Mouse (Mus musculus): ENCODE results near the gene Axl. TPM values are rescaled to one million over a fixed set of nuclear protein-coding genes. Genes with fewer than 3 reads are reported as not detected.
"Not testable (repeated sequence)": the region's sequence is repeated elsewhere in the genome, so short reads cannot be mapped to it uniquely, and the experiment has no call there.

The Axl gene
- polyA plus RNA-seq, 1 experiment from 2014 or later, result 32.5 TPM

DNA sequence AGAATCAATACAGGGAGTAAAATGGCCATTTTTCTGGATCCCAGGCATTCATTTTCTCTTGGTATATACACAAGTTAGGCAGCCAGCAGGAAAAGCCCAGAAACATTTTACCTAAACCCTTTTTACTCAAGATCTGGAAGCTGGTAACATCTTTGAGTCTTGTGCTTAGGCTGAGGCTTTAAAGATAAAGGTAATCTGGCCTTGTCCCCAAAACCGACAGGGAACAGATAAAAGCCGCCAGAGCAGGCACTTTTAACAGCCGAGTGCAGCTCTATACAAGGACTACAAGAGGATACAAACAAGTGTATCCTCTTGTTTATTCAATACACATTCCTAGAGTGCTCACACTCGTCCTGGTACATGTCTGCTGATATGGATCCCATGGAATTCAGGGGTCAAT, 53.5 kb downstream of the Axl start:
- H3K4me2 ChIP-seq (ENCODE audit: low read depth, severe bottlenecking), result no peak overlapping the region
- H3K4me1 ChIP-seq (ENCODE audit: control insufficient read depth, insufficient read depth, low read length), result no peaks in the 10 kb centered on the region
- no peak overlapping the region for H3K27ac ChIP-seq (replicated peaks; ENCODE audit: low read depth, low read length)
- DNase-seq (ENCODE audit: low spot score), result no peak
- 67% methylated on average over 4 of the region's 4 CpGs for WGBS
- no peak overlapping the region for H3K9ac ChIP-seq (ENCODE audit: low read length)
- no peaks in the 10 kb centered on the region for H3K27me3 ChIP-seq (ENCODE audit: control insufficient read depth, insufficient read depth, low read length)
- peaks cover 42% of the 10 kb centered on the region for H3K36me3 ChIP-seq (ENCODE audit: control insufficient read depth, insufficient read depth, low read length)
- no peak for ATAC-seq (ENCODE audit: insufficient number of reproducible peaks, low FRiP score, low TSS enrichment, low read depth)
- no peak overlapping the region for H3K4me3 ChIP-seq (ENCODE audit: low read depth, low read length)
- no peaks in the 10 kb centered on the region for H3K9me3 ChIP-seq (ENCODE audit: control insufficient read depth, low read length)

- no peak overlapping the region for H3K27ac ChIP-seq (replicated peaks; ENCODE audit: low read depth, low read length)
- ATAC-seq (ENCODE audit: insufficient number of reproducible peaks, low FRiP score, low TSS enrichment, low read depth), result no peak
- no peaks in the 10 kb centered on the region for H3K4me1 ChIP-seq (ENCODE audit: control insufficient read depth, insufficient read depth, low read length)
- 89% methylated on average over 8 of the region's 8 CpGs for WGBS
- DNase-seq (ENCODE audit: low spot score), result no peak
- no peak overlapping the region for H3K4me3 ChIP-seq (ENCODE audit: low read depth, low read length)
- H3K27me3 ChIP-seq (ENCODE audit: control insufficient read depth, insufficient read depth, low read length), result no peaks in the 10 kb centered on the region
- H3K9ac ChIP-seq (ENCODE audit: low read length), result no peak overlapping the region
- H3K9me3 ChIP-seq (ENCODE audit: control insufficient read depth, low read length), result no peaks in the 10 kb centered on the region
- peaks cover 46% of the 10 kb centered on the region for H3K36me3 ChIP-seq (ENCODE audit: control insufficient read depth, insufficient read depth, low read length)
- no peak overlapping the region for H3K4me2 ChIP-seq (ENCODE audit: low read depth, severe bottlenecking)
Measured at GRCm38 (mm10) chr7:25731294-25732055, 57.0 kb downstream of the Axl start.

DNA sequence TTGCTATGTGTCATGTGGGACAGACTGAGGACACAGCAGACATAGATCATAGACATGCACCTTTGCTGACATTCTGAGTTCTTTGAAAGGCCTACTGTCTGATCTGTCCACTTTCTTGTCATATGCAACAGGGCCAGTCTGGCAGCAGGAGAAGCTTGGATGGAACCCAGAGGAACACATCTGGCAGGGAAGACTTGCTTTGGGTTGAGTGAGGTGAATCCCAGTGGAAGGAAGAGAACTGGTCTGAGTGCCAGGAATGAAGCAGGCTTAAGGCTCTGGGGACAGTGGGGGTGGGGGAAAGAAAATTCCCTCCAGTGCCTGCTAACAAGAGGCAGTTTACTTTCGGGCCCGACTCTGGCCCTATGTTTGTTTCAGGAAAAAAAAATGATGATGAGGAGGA, 58.6 kb downstream of the Axl start:
- Histone ChIP-seq H3K27me3 (ENCODE audit: control insufficient read depth, insufficient read depth, low read length) (no peaks in the 10 kb centered on the region), H3K4me1 (ENCODE audit: control insufficient read depth, insufficient read depth, low read length) (no peaks in the 10 kb centered on the region), H3K36me3 (ENCODE audit: control insufficient read depth, insufficient read depth, low read length) (peaks cover 55% of the 10 kb centered on the region), H3K9ac (ENCODE audit: low read length) (no peak overlapping the region), H3K9me3 (ENCODE audit: control insufficient read depth, low read length) (no peaks in the 10 kb centered on the region), H3K4me2 (ENCODE audit: low read depth, severe bottlenecking) (no peak overlapping the region), H3K27ac (replicated peaks; ENCODE audit: low read depth, low read length) (no peak overlapping the region), H3K4me3 (ENCODE audit: low read depth, low read length) (no peak overlapping the region)
- DNase-seq (ENCODE audit: low spot score) (no peak), ATAC-seq (ENCODE audit: insufficient number of reproducible peaks, low FRiP score, low TSS enrichment, low read depth) (no peak)
- WGBS, result 95% methylated on average over 2 of the region's 2 CpGs

DNA sequence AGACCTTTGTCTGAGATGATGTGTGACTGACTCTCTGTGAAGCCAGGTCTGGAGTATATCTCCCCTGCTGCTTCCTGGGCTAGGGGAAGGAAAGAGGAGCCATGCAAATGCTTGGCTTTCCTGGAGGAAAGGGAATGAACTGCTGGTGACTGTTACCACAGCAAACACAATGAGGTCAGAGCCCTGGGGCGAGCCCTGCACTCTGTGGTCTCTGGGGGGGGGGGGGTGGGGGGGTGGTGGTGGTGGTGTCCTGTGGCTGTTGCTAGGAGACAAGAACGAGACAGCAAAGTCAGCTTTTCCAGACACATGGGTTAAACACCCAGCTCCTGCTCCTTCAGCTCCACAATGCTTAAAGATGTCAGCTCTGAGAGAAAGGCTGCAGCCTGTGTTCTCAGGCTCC, 59.1 kb downstream of the Axl start:
- H3K4me2 ChIP-seq (ENCODE audit: low read depth, severe bottlenecking), result no peak overlapping the region
- no peak overlapping the region for H3K4me3 ChIP-seq (ENCODE audit: low read depth, low read length)
- no peaks in the 10 kb centered on the region for H3K27me3 ChIP-seq (ENCODE audit: control insufficient read depth, insufficient read depth, low read length)
- no peak for ATAC-seq (ENCODE audit: insufficient number of reproducible peaks, low FRiP score, low TSS enrichment, low read depth)
- WGBS, result 59% methylated on average over 2 of the region's 2 CpGs
- peaks cover 56% of the 10 kb centered on the region for H3K36me3 ChIP-seq (ENCODE audit: control insufficient read depth, insufficient read depth, low read length)
- H3K9ac ChIP-seq (ENCODE audit: low read length), result no peak overlapping the region
- no peak for DNase-seq (ENCODE audit: low spot score)
- H3K27ac ChIP-seq (replicated peaks; ENCODE audit: low read depth, low read length), result no peak overlapping the region
- no peaks in the 10 kb centered on the region for H3K4me1 ChIP-seq (ENCODE audit: control insufficient read depth, insufficient read depth, low read length)
- H3K9me3 ChIP-seq (ENCODE audit: control insufficient read depth, low read length), result no peaks in the 10 kb centered on the region

DNA sequence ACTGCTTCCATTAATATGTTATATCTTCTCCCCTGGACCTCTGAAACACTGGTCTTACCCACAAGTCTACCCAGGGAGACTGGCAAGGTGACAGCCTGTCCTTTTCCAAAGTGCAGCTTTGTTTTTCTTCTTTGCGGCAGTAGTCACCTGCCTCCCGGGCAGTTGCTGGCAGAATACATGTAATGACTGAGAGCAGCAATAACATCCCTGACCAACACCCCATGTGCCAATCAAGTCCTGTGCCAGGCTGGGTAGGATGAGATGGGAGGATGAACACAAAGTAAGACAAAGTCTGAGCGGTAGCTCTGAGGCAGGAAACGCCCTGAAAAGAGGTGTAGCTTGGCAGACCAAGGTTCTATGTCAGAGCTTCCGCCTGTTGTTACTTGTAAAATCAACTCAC, 60.7 kb downstream of the Axl start:
- Histone ChIP-seq H3K27me3 (ENCODE audit: control insufficient read depth, insufficient read depth, low read length) (no peaks in the 10 kb centered on the region), H3K9me3 (ENCODE audit: control insufficient read depth, low read length) (no peaks in the 10 kb centered on the region), H3K36me3 (ENCODE audit: control insufficient read depth, insufficient read depth, low read length) (peaks cover 54% of the 10 kb centered on the region), H3K4me1 (ENCODE audit: control insufficient read depth, insufficient read depth, low read length) (no peaks in the 10 kb centered on the region), H3K27ac (replicated peaks; ENCODE audit: low read depth, low read length) (no peak overlapping the region), H3K9ac (ENCODE audit: low read length) (no peak overlapping the region), H3K4me3 (ENCODE audit: low read depth, low read length) (no peak overlapping the region), H3K4me2 (ENCODE audit: low read depth, severe bottlenecking) (no peak overlapping the region)
- DNase-seq (ENCODE audit: low spot score) (no peak), ATAC-seq (ENCODE audit: insufficient number of reproducible peaks, low FRiP score, low TSS enrichment, low read depth) (no peak)
- WGBS, result 93% methylated on average over 5 of the region's 5 CpGs

DNA sequence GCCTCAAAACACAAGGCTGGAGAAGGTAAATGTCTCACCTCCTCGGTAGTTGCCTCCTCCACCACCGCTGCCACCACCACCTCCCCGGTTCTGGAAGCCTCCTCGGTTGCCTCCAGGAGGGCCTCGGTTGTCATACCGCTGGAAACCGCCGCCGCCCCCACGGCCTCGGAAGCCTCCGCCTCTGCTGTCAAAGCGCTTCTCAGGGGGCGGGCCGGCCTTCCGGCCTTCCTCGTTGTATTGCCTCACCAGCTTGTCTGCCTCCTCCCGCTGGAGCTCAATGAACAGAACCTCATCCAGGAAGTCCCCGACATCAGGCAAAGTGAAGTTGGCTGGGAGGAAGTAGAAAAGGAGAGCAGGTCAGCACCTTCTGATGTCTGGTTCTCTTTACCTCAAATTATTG, 62.6 kb downstream of the Axl start:
- DNase-seq (ENCODE audit: low spot score), result no peak
- Histone ChIP-seq H3K27me3 (ENCODE audit: control insufficient read depth, insufficient read depth, low read length) (no peaks in the 10 kb centered on the region), H3K9ac (ENCODE audit: low read length) (no peak overlapping the region), H3K4me1 (ENCODE audit: control insufficient read depth, insufficient read depth, low read length) (no peaks in the 10 kb centered on the region), H3K36me3 (ENCODE audit: control insufficient read depth, insufficient read depth, low read length) (peaks cover 57% of the 10 kb centered on the region), H3K9me3 (ENCODE audit: control insufficient read depth, low read length) (no peaks in the 10 kb centered on the region), H3K27ac (replicated peaks; ENCODE audit: low read depth, low read length) (no peak overlapping the region), H3K4me3 (ENCODE audit: low read depth, low read length) (no peak overlapping the region), H3K4me2 (ENCODE audit: low read depth, severe bottlenecking) (no peak overlapping the region)
- WGBS, result 85% methylated on average over 19 of the region's 19 CpGs
- ATAC-seq (ENCODE audit: insufficient number of reproducible peaks, low FRiP score, low TSS enrichment, low read depth), result no peak

- not testable (repeated sequence) for H3K4me3 ChIP-seq (ENCODE audit: low read depth, low read length); H3K9me3 ChIP-seq (ENCODE audit: control insufficient read depth, low read length); H3K4me2 ChIP-seq (ENCODE audit: low read depth, severe bottlenecking); H3K27me3 ChIP-seq (ENCODE audit: control insufficient read depth, insufficient read depth, low read length); H3K27ac ChIP-seq (replicated peaks; ENCODE audit: low read depth, low read length); H3K4me1 ChIP-seq (ENCODE audit: control insufficient read depth, insufficient read depth, low read length); DNase-seq (ENCODE audit: low spot score); ATAC-seq (ENCODE audit: insufficient number of reproducible peaks, low FRiP score, low TSS enrichment, low read depth); H3K9ac ChIP-seq (ENCODE audit: low read length)
- H3K36me3 ChIP-seq (ENCODE audit: control insufficient read depth, insufficient read depth, low read length), result peaks cover 43% of the 10 kb centered on the region
Measured at GRCm38 (mm10) chr7:25721776-25722175, 66.7 kb downstream of the Axl start.

DNA sequence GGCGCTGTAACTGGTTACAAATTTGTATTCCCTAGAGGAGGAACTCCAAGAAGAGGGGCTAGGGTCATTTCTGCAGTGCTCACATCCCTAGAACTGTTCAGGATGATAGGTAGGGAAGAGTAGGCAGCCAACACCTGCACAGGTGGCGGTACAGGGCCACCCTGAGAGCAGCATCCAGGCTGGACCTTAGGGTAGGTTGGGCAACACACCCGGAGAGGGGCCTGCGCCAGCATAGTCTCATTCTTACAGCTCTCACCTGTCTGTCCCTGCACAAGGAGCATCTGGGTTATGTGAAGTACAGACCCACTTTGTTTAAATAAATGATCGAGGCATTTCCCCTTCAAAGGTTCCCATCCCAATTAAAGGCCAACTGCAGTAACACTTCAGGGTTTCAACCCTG, 67.7 kb downstream of the Axl start:
- DNase-seq (ENCODE audit: low spot score) (no peak), ATAC-seq (ENCODE audit: insufficient number of reproducible peaks, low FRiP score, low TSS enrichment, low read depth) (no peak)
- no peak overlapping the region for H3K4me2 ChIP-seq (ENCODE audit: low read depth, severe bottlenecking)
- peaks cover 38% of the 10 kb centered on the region for H3K36me3 ChIP-seq (ENCODE audit: control insufficient read depth, insufficient read depth, low read length)
- 0 out of 2 replicates have a peak, but pooled peaks cover 3% of the 10 kb centered on the region for H3K4me1 ChIP-seq (ENCODE audit: control insufficient read depth, insufficient read depth, low read length)
- no peak overlapping the region for H3K4me3 ChIP-seq (ENCODE audit: low read depth, low read length)
- H3K9ac ChIP-seq (ENCODE audit: low read length), result no peak overlapping the region
- WGBS, result 87% methylated on average over 5 of the region's 5 CpGs
- no peak overlapping the region for H3K27ac ChIP-seq (replicated peaks; ENCODE audit: low read depth, low read length)
- no peaks in the 10 kb centered on the region for H3K9me3 ChIP-seq (ENCODE audit: control insufficient read depth, low read length)
- H3K27me3 ChIP-seq (ENCODE audit: control insufficient read depth, insufficient read depth, low read length), result no peaks in the 10 kb centered on the region
